Mouse (Mus musculus): ENCODE data around the gene Rpl19.

DNA sequence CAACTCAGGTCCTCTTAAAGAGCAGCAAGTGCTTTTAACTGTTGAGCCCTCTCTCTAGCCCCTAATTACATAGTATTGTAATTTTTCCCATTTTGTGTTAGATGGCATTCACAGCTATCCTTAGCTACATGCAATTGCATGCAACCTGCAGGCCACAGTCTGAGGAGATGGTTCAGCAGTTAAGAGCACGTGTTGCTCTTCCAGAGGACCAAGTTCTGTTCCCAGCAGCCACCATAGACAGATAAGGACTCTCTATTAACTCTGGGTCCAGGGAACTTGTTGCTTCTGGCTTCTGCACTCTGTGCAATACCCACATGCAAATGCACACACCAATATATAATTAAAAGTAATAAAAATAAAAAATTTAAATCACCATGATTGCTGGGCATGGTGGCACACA is 29.8 kb upstream of the Rpl19 start:
- TF ChIP-seq ZKSCAN1 (IDR thresholded peaks at IDR 0.05; ENCODE audit: borderline replicate concordance, low read depth, low read length) (no peak), MAX (IDR thresholded peaks at IDR 0.05; ENCODE audit: low read length) (no peak), NELFE (IDR thresholded peaks at IDR 0.05; ENCODE audit: low read depth, low read length) (no peak), POLR2A (IDR thresholded peaks at IDR 0.05; ENCODE audit: low read depth, low read length) (no peak), CTCF (conservative IDR thresholded peaks at IDR 0.05 in 1 of 2, IDR thresholded peaks at IDR 0.05 in 1 of 2; ENCODE audit: low read depth in 2 of 2, low read length in 2 of 2) (no peak), BHLHE40 (IDR thresholded peaks at IDR 0.05; ENCODE audit: low read depth, low read length) (no peak), EP300 (IDR thresholded peaks at IDR 0.05; ENCODE audit: low read length) (no peak), ZC3H11A (IDR thresholded peaks at IDR 0.05; ENCODE audit: low read depth, low read length) (no peak), GABPA (IDR thresholded peaks at IDR 0.05; ENCODE audit: insufficient replicate concordance, low read depth, low read length) (no peak), SIN3A (IDR thresholded peaks at IDR 0.05; ENCODE audit: low read length) (no peak), ZNF384 (IDR thresholded peaks at IDR 0.05; ENCODE audit: low read depth, low read length) (no peak)

Measured in CH12.LX (cell line).